Mouse (Mus musculus) layer of hippocampus, postnatal 14 days (tissue): ENCODE data around the gene Dph3. TPM values are rescaled to one million over a fixed set of nuclear protein-coding genes. Genes with fewer than 3 reads are reported as not detected.

Experiments
- total RNA-seq, 2 experiments: library from RNA; stranded (reverse); gene quantifications; 2 replicates each; pipeline ENCODE4 v1.2.3; 2021

Gene Dph3
- total RNA-seq, 2 experiments from 2014 or later, result 32.9 to 40.7 TPM

Other genes starting within 250 kb of the Dph3 start
- 1 to 10 TPM; 2.6 to 2.7 TPM for gene Galnt15, start 56.7 kb downstream of the Dph3 start, total RNA-seq
- gene Oxnad1, start 355 bp downstream of the Dph3 start, total RNA-seq, result 10 to 100 TPM; 16.5 to 16.7 TPM
- not detected for gene Msmb, start 56.3 kb upstream of the Dph3 start, total RNA-seq
- 100 to 1,000 TPM; 137 to 141 TPM for gene Ncoa4, start 74.1 kb upstream of the Dph3 start, total RNA-seq
- gene Timm23, start 116.2 kb upstream of the Dph3 start, total RNA-seq, result 100 to 1,000 TPM in 1 of 2 experiments, 10 to 100 TPM in 1; 70.4 to 104 TPM
- 10 to 100 TPM; 40.5 to 41.6 TPM for gene Parg, start 116.2 kb upstream of the Dph3 start, total RNA-seq
- 10 to 100 TPM; 58.2 to 68.2 TPM for gene Ogdhl, start 236.3 kb upstream of the Dph3 start, total RNA-seq